Mouse (Mus musculus) heart, embryonic 10.5 days (tissue): ENCODE measurements around the gene Fbxl19. TPM values are rescaled to one million over a fixed set of nuclear protein-coding genes. Genes with fewer than 3 reads are reported as not detected.

Experiments used
- DNase-seq: peaks from one replicate; pipeline ENCODE4 v3.0.0-alpha.2; 2017; ENCODE audit warnings: low spot score
- H3K27ac ChIP-seq: fragments of 300-500 bp; sonication (generic); 2 replicates; pipeline ENCODE4 v1.5.1; 2016; ENCODE audit warnings: mild to moderate bottlenecking
- H3K27me3 ChIP-seq: fragments of 300-500 bp; sonication (generic); 2 replicates; pipeline ENCODE4 v1.6.1; 2016; ENCODE audit warnings: mild to moderate bottlenecking; ENCODE audit not compliant: poor library complexity, insufficient read depth, severe bottlenecking
- H3K36me3 ChIP-seq: fragments of 300-500 bp; sonication (generic); 2 replicates; pipeline ENCODE4 v1.6.1; 2016; ENCODE audit warnings: mild to moderate bottlenecking, moderate library complexity
- H3K4me1 ChIP-seq: fragments of 300-500 bp; sonication (generic); 2 replicates; pipeline ENCODE4 v1.6.1; 2016; ENCODE audit warnings: mild to moderate bottlenecking
- H3K4me3 ChIP-seq: fragments of 300-500 bp; sonication (generic); 2 replicates; pipeline ENCODE4 v1.5.1; 2016; ENCODE audit warnings: mild to moderate bottlenecking, moderate library complexity
- H3K9me3 ChIP-seq: fragments of 300-500 bp; sonication (generic); 2 replicates; pipeline ENCODE4 v1.6.1; 2016; ENCODE audit warnings: mild to moderate bottlenecking, moderate library complexity
- WGBS: fragments of 180-500 bp; shearing (Covaris S2); methylation state at CpG from one replicate; pipeline ENCODE4 v1.1.7; 2016; 5-methylcytosine and 5-hydroxymethylcytosine counted together
- polyA plus RNA-seq: library from polyadenylated mRNA; unstranded; fragments of >200 nt; fragmentation: Nextera tagmentation; extraction: Ambion mirVana; gene quantifications from 2 replicates; pipeline ENCODE4 v1.2.1, GENCODE M21; 2016

Fbxl19 gene
- polyA plus RNA-seq, 1 experiment from 2014 or later, result 4.8 TPM

DNA sequence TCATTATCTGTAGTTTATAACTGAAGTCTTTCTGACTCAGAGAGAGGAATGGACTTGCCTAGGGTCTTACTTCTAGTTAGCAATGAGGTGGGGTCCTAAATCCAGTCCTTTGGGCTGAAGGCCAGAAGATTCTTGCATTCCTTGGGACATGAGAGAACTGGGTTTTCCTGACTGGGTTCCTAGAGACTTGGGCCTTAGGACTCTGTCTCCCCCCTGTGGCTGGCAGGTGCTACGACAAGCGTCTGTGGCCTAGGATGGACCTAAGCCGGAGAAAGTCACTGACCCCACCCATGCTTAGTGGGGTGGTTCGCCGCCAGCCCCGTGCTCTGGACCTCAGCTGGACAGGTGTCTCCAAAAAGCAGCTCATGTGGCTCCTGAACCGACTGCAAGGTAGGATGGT lies 16.7 kb downstream of the Fbxl19 start:
- peaks cover 20% of the 10 kb centered on the region for H3K4me1 ChIP-seq
- H3K27ac ChIP-seq, result no peak overlapping the region
- 40% methylated on average over 7 of the region's 7 CpGs for WGBS
- H3K4me3 ChIP-seq, result no peak overlapping the region
- DNase-seq, result no peak
- peaks cover 48% of the 10 kb centered on the region for H3K27me3 ChIP-seq
- H3K36me3 ChIP-seq, result peaks cover 75% of the 10 kb centered on the region
- H3K9me3 ChIP-seq, result no peaks in the 10 kb centered on the region

DNA sequence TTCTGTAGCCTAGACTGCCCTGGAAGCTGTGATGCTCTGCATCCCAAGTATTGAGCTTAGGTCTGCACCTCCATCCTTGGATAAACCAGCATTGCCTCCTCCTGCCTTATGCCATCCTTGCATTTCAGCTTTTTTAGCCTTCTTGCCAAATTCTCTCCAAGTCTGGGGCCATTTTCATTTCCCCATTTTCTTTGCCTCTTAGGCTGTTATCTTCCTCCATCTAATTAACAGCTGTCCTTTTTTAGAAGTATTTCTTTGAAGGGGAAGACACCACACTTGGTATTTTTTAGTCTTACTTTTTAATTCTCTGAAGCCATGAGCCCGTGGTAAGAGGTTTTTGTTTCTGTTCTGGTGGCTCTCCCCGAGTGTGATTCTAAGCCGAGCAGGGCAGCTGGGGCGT lies 19.3 kb downstream of the Fbxl19 start:
- Histone ChIP-seq H3K27ac (no peak overlapping the region), H3K27me3 (peaks cover 33% of the 10 kb centered on the region; the same call in 1 of the 2 replicates), H3K4me1 (peaks cover 31% of the 10 kb centered on the region), H3K36me3 (peaks cover 67% of the 10 kb centered on the region), H3K4me3 (no peak overlapping the region), H3K9me3 (no peaks in the 10 kb centered on the region)
- 86% methylated on average over 4 of the region's 4 CpGs for WGBS
- DNase-seq, result no peak

DNA sequence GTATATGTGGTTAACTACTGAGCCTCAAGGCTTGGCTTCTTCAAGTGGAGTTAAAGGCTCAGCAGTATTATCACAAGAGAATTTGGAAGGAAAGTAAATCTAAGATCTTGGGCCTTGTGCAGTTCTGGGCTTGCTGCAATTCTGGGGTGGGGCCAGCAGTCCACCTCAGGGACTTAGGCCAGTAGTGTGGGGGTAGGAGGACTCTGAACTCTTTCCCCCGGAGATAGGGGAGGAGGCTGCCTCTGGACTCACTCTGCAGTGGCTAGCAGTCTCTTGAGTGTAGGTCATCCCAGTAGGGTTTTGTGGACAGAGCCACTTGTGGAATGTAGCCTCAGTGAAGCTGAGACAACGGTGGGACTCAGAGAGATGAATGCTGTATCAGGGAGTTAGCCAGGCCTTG lies 21.4 kb downstream of the Fbxl19 start:
- H3K27me3 ChIP-seq, result peaks cover 33% of the 10 kb centered on the region; the same call in 1 of the 2 replicates
- 89% methylated on average over 2 of the region's 2 CpGs for WGBS
- no peak overlapping the region for H3K27ac ChIP-seq
- DNase-seq, result no peak
- H3K4me1 ChIP-seq, result peaks cover 37% of the 10 kb centered on the region
- no peak overlapping the region for H3K4me3 ChIP-seq
- peaks cover 62% of the 10 kb centered on the region for H3K36me3 ChIP-seq
- no peaks in the 10 kb centered on the region for H3K9me3 ChIP-seq

DNA sequence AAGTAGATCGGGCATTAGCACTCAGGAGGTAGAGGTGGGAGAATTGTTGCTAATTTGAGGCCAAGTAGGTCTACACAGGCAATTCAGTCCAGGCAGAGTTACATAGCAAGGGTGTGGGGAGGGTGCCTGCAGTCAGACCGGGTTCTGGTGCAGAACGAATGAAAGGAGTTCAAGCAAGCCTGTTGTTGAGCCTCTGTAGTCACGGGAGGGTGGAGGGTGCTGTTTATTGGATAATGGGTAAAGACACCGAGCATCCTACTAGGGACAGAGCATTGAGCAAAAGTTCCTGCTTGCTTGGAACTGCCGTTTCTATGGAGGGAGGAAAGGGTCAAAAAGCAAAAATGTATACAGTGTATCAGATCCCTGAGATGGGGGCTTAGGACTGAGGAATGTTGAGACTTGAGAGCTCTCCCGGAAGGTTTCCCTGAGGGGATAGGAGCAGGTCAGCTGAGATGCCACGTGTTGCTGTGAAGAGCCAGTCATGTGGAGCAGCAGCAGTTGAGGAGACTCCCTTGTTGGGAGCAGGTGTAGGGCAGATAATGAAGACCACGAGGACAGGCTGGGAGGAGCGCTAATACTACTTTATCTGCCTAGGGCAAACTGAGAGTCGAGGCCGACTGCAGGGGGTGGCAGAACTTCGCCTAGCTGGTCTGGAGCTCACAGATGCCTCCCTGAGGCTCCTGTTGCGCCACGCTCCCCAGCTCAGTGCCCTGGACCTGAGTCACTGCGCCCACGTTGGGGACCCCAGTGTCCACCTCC lies 22.7 kb downstream of the Fbxl19 start:
- DNase-seq, result peak; percentile 94
- no peak overlapping the region for H3K4me3 ChIP-seq
- 68% methylated on average over 17 of the region's 17 CpGs for WGBS
- peaks cover 39% of the 10 kb centered on the region for H3K4me1 ChIP-seq
- H3K36me3 ChIP-seq, result peaks cover 52% of the 10 kb centered on the region
- H3K9me3 ChIP-seq, result no peaks in the 10 kb centered on the region
- H3K27ac ChIP-seq, result peak overlapping the region; percentile 32; the same call in 1 of the 2 replicates
- H3K27me3 ChIP-seq, result peaks cover 33% of the 10 kb centered on the region; the same call in 1 of the 2 replicates

DNA sequence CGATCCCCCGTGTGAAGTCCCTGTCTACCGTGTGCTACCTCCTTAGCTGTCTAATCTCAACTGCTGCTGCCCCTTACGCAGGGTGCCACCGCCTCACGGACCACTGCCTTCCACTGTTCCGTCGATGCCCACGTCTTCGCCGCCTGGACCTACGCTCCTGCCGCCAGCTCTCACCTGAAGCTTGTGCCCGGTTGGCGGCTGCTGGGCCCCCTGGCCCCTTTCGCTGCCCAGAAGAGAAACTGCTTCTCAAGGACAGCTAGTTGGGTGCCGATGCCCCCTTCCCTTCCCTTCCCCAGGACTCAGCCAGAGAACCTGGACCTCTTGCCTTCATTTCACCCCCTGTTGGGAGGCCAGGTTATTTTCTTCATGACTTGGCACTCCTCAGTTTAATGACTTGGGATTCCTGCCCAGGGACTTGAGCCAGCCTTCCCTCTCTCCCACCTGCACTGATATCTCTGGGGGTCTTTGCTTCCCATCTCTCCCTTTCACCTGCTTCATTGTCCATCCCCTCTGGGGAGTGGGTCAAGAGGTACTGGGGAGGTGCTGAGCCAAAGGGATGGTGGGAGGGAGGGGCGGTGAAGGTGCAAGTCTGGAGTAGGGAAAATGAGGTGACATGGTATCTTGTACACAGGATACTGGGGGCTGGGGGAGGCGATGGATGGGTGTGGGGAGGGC lies 23.5 kb downstream of the Fbxl19 start:
- no peaks in the 10 kb centered on the region for H3K9me3 ChIP-seq
- no peak for DNase-seq
- H3K4me1 ChIP-seq, result peaks cover 39% of the 10 kb centered on the region
- 92% methylated on average over 19 of the region's 19 CpGs for WGBS
- H3K4me3 ChIP-seq, result no peak overlapping the region; the same call in 1 of the 2 replicates
- peak overlapping the region; percentile 32; the same call in 1 of the 2 replicates for H3K27ac ChIP-seq
- H3K27me3 ChIP-seq, result peaks cover 28% of the 10 kb centered on the region; the same call in 1 of the 2 replicates
- peaks cover 46% of the 10 kb centered on the region for H3K36me3 ChIP-seq

DNA sequence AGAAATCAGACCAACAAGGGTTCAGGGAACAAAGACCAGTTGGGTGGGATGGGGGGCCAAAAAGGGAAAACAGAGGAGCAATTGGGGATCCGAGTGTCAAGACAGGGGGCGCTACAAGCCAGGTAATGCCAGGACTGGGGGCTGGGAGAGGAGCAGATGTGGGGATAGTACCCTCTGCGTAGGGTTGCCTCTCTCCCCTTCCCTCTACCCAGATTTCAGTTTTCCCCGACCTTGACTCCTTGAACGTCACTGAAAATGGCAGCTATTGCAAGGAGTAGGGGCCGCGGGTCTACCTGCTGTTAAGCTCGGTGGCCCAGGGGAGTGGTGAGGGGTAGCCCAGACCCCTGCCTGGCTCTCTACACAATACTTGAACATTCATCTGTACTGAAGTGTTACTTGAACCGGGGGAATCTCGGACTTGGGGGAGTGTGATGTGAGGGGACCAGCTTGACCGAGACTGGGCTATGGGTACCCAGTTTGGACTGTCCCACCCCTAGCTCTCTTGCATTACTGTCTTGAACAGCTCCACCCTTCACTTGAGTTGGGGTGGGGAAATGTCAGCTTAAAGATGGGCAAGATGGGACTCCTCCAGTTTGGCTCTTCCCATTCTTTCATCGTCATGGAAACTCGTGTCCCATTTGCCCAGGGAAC lies 24.1 kb downstream of the Fbxl19 start:
- DNase-seq, result no peak
- WGBS, result 54% methylated on average over 13 of the region's 13 CpGs
- Histone ChIP-seq H3K9me3 (no peaks in the 10 kb centered on the region), H3K27ac (peak overlapping the region; percentile 91), H3K4me1 (peaks cover 39% of the 10 kb centered on the region), H3K27me3 (peaks cover 24% of the 10 kb centered on the region; the same call in 1 of the 2 replicates), H3K4me3 (peak overlapping the region; percentile 73), H3K36me3 (peaks cover 42% of the 10 kb centered on the region)

DNA sequence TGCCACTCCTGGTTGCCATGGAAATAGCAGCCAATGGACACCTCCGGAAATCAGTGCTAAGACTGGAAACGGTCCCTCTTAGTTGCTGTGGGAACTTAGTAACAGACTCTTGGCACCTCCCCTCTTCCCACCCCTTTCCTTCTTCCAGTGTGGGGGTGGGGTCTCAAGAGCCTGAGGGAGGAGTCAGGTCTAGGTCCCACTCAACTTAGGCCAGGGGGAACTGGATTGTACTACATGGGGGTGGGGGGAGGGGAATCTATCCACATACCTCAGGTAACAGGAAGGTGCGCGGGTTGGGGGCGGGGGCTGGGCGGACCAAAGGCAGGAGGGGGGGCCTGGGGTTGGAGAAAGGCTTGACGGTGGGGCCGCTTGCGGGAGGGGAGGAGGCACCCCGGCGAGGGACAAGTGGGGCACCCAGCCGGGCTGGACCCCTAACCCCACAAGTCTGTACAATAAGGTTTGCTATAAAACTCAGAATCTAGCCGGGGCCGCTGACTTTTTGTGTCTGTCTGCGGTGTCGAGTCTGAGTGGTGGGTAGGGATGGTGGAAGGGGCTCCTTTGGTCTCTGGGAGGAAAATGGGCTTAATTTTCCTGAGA lies 24.8 kb downstream of the Fbxl19 start:
- H3K36me3 ChIP-seq, result peaks cover 36% of the 10 kb centered on the region
- DNase-seq, result peak; percentile 95
- peaks cover 44% of the 10 kb centered on the region for H3K4me1 ChIP-seq
- H3K27ac ChIP-seq, result peak overlapping the region; percentile 91
- H3K27me3 ChIP-seq, result peaks cover 19% of the 10 kb centered on the region; the same call in 1 of the 2 replicates
- H3K9me3 ChIP-seq, result no peaks in the 10 kb centered on the region
- peak overlapping the region; percentile 73 for H3K4me3 ChIP-seq
- 3% methylated on average over 16 of the region's 16 CpGs for WGBS

DNA sequence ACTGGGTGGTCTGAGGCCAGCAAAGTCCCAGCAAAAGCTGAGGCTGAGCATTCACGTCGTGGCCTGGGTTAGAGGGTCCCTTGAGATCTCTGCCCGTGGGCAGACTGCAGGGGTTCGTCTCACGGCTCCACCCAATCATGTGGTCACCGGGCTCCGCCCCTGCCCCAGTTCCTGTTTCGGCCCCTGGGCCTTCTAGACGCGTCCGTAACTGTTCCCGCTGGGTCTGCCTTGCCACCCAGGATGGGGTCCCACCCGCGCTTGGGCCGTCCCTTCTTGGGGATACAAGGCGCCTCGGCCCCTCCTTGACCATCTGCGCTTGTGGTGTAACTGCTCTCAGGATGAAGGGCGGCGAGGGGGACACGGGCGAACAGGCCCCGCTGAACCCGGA lies 25.3 kb downstream of the Fbxl19 start, which contains the start of gene Orai3:
Gene Orai3, plus strand, starts transcription at position 165 of the 388 bp plus-strand sequence.
- H3K4me3 ChIP-seq, result peak within 1 kb of the TSS; percentile 73
- no peaks in the 10 kb centered on the region for H3K9me3 ChIP-seq
- peaks cover 17% of the 10 kb centered on the region; the same call in 1 of the 2 replicates for H3K27me3 ChIP-seq
- under 1% methylated on average over 24 of the region's 24 CpGs for WGBS
- H3K36me3 ChIP-seq, result peaks cover 32% of the 10 kb centered on the region
- peaks cover 44% of the 10 kb centered on the region for H3K4me1 ChIP-seq
- peak; percentile 92 for DNase-seq
- H3K27ac ChIP-seq, result peak within 1 kb of the TSS; percentile 91

DNA sequence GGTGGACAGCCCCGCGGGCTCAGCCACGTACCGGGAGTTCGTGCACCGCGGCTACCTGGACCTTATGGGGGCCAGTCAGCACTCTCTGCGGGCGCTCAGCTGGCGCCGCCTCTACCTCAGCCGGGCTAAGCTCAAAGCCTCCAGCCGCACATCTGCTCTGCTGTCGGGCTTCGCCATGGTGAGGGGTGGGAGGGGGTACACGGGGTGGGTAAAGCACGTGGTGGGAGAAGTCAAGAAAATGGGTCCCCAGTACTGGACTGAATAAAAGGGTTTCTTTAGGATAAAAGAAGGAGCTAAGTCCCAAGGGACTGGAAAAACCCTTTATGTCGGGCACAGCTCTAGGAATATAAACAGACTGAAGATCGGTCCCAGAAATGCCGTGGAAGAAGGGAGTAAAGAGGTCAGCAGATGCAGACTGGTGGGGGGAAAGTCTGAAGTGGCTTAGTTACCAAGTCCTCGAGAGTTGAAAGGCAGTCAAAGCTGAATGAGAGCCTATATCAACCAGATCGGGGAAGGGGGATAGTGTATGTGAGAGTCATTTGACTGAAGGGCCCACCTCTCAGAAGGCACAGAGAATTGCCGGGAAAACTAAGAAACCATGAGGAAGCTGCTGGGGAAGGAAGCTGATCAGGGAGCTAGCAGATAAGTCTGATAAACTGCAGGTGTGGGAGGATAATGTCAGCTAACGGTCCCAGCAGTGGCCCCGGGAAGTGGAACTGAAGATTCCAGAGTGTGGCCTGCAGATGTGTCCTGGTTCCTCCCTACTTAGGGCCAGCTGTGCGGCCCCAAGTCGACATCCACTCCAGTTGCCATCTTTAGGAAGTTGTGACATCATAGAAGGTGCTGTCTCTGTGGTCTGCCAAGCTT lies 25.9 kb downstream of the Fbxl19 start:
- no peak for DNase-seq
- 2% methylated on average over 27 of the region's 27 CpGs for WGBS
- Histone ChIP-seq H3K27ac (peak overlapping the region; percentile 91), H3K4me3 (peak overlapping the region; percentile 73), H3K4me1 (peaks cover 44% of the 10 kb centered on the region), H3K36me3 (peaks cover 26% of the 10 kb centered on the region), H3K9me3 (no peaks in the 10 kb centered on the region), H3K27me3 (peaks cover 11% of the 10 kb centered on the region; the same call in 1 of the 2 replicates)

DNA sequence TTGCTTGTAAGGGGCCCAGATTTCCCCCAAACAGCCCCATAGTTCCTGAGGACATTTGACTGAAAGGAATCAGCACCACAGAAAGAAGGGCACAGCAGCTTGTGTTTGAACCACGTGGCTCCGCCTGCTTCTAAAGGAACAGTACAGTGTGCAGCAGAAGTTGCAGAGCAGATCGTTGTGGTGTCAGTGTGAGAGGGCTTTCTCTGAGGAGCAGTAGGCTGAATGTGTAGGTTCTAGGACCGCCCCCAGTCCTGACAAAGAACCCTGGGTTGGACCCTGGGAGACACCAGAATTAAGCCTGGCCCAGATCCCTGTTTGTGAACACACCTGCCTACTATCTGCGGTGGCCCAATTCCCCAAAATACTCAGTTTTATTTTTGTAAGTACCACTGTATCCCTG lies 26.9 kb downstream of the Fbxl19 start:
- Histone ChIP-seq H3K36me3 (peaks cover 16% of the 10 kb centered on the region), H3K4me1 (peaks cover 44% of the 10 kb centered on the region), H3K27ac (no peak overlapping the region), H3K4me3 (peak overlapping the region; percentile 73), H3K27me3 (peaks cover 11% of the 10 kb centered on the region; the same call in 1 of the 2 replicates), H3K9me3 (no peaks in the 10 kb centered on the region)
- DNase-seq, result no peak
- 67% methylated on average over 5 of the region's 5 CpGs for WGBS

DNA sequence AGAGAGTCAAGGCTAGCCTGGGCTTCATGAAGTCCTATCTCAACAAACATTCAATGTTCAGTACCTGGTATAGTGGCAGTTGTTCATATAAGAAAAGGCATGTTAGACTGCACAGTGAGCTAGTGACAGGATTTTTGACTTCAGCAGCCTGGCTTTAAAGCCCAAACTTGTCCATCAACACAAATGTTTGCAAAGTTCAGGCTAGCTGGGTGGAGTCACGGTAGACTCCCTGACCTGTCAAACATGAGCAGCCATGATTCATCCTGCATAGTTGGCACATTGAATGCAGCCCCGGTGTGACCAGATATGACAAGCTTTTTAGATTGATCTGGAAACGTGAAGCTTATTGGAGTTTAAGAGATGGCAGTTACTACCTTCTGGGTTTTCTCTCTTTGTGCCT lies 27.7 kb downstream of the Fbxl19 start:
- H3K4me1 ChIP-seq, result peaks cover 44% of the 10 kb centered on the region
- H3K9me3 ChIP-seq, result no peaks in the 10 kb centered on the region
- WGBS, result 64% methylated on average over 3 of the region's 3 CpGs
- no peak overlapping the region for H3K4me3 ChIP-seq
- H3K36me3 ChIP-seq, result peaks cover 14% of the 10 kb centered on the region
- H3K27me3 ChIP-seq, result peaks cover 11% of the 10 kb centered on the region; the same call in 1 of the 2 replicates
- no peak overlapping the region for H3K27ac ChIP-seq
- no peak for DNase-seq

DNA sequence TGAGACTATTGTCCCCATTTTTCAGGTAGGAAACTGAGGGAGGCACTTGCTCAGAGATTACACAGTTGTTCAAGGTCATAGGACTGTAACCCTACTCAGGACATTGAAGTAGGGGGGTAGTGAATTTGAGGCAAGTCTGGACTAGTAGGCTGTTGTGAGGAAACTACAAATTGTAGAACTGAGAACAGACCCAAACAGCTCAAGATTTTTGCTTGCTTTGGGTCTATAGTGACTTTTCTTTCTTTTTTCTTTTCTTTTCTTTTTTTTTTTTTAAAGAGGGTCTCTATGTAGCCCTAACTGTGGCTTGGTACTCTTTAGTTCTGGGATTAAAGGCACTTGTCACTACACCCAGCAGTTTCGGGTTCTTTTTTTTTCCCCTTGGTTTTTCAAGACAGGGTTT lies 28.2 kb downstream of the Fbxl19 start:
- DNase-seq, result no peak
- WGBS, result 79% methylated on average over 1 of the region's 1 CpGs
- no peak overlapping the region for H3K4me3 ChIP-seq
- H3K4me1 ChIP-seq, result peaks cover 41% of the 10 kb centered on the region
- H3K27ac ChIP-seq, result no peak overlapping the region
- H3K27me3 ChIP-seq, result peaks cover 6% of the 10 kb centered on the region; the same call in 1 of the 2 replicates
- peaks cover 10% of the 10 kb centered on the region for H3K36me3 ChIP-seq
- no peaks in the 10 kb centered on the region for H3K9me3 ChIP-seq
